Mouse (Mus musculus) lung, embryonic 16.5 days (tissue): ENCODE results near the gene Rragc. TPM values are rescaled to one million over a fixed set of nuclear protein-coding genes. Genes with fewer than 3 reads are reported as not detected.
"Not testable (repeated sequence)": the region's sequence is repeated elsewhere in the genome, so short reads cannot be mapped to it uniquely, and the experiment has no call there.

Experiments
- ATAC-seq: fragments of 200-750 bp; cut with Nextera tagmentation; 2 replicates; pipeline ENCODE4 v1.8.0; 2017; ENCODE audit warnings: low read depth, mild to moderate bottlenecking, moderate library complexity
- H3K27ac ChIP-seq: fragments of 300-500 bp; sonication (generic); 2 replicates; pipeline ENCODE4 v1.5.1; 2014; ENCODE audit warnings: mild to moderate bottlenecking, control low read depth, low read length
- H3K27me3 ChIP-seq: fragments of 300-500 bp; sonication (generic); 2 replicates; pipeline ENCODE4 v1.6.1; 2014; ENCODE audit warnings: low read depth, low read length, mixed read lengths; ENCODE audit not compliant: control insufficient read depth, insufficient read depth
- H3K36me3 ChIP-seq: fragments of 300-500 bp; sonication (generic); 2 replicates; pipeline ENCODE4 v1.6.1; 2014; ENCODE audit warnings: low read length; ENCODE audit not compliant: control insufficient read depth, insufficient read depth
- H3K4me1 ChIP-seq: fragments of 300-500 bp; sonication (generic); replicated peaks from 2 replicates; pipeline ENCODE4 v1.6.1; 2014; ENCODE audit warnings: low read length, mixed read lengths; ENCODE audit not compliant: control insufficient read depth, insufficient read depth
- H3K4me2 ChIP-seq: fragments of 300-500 bp; sonication (generic); 2 replicates; pipeline ENCODE4 v1.6.1; 2014; ENCODE audit warnings: low read depth, low read length, control low read depth
- H3K4me3 ChIP-seq: fragments of 300-500 bp; sonication (generic); 2 replicates; pipeline ENCODE4 v1.5.1; 2014; ENCODE audit warnings: mild to moderate bottlenecking, low read length, control low read depth
- H3K9ac ChIP-seq: fragments of 300-500 bp; sonication (generic); 2 replicates; pipeline ENCODE4 v1.6.1; 2014; ENCODE audit warnings: low read length, control low read depth
- H3K9me3 ChIP-seq: fragments of 300-500 bp; sonication (generic); 2 replicates; pipeline ENCODE4 v1.6.1; 2016; ENCODE audit warnings: low read length; ENCODE audit not compliant: control insufficient read depth
- WGBS: fragments of 180-500 bp; shearing (Covaris S2); extraction: QIAGEN DNeasy Blood & Tissue Kit; methylation state at CpG from one replicate; pipeline ENCODE4 v1.1.7; 2014; 5-methylcytosine and 5-hydroxymethylcytosine counted together
- polyA plus RNA-seq: library from polyadenylated mRNA; unstranded; fragments of >200 nt; fragmentation: Nextera tagmentation; extraction: Ambion mirVana; gene quantifications from 2 replicates; pipeline ENCODE4 v1.2.1, GENCODE M21; 2015

Rragc gene
- polyA plus RNA-seq, 1 experiment from 2014 or later: 39.4 TPM

GRCm38 (mm10) chr4:123917548-123918140 is 398 bp downstream of the Rragc start, which contains the start of gene 4930535I16Rik:
TSS of gene 4930535I16Rik (minus strand) at chr4:123918022.
- WGBS: 0% methylated on average over 51 of the region's 63 CpGs
- peaks cover 16% of the 10 kb centered on the region for H3K4me1 ChIP-seq
- peak within 1 kb of the TSS; percentile 86 for H3K27ac ChIP-seq
- peak within 1 kb of the TSS; percentile 98 for H3K9ac ChIP-seq
- H3K27me3 ChIP-seq: no peaks in the 10 kb centered on the region
- H3K4me2 ChIP-seq: peak within 1 kb of the TSS; percentile 87
- H3K9me3 ChIP-seq: no peaks in the 10 kb centered on the region
- H3K36me3 ChIP-seq: peaks cover 6% of the 10 kb centered on the region; the same call in 1 of the 2 replicates
- ATAC-seq: peak; percentile 56
- peak within 1 kb of the TSS; percentile 99 for H3K4me3 ChIP-seq

- Histone ChIP-seq H3K4me1 (peaks cover 16% of the 10 kb centered on the region), H3K27ac (no peak overlapping the region), H3K4me3 (peak overlapping the region; percentile 99), H3K4me2 (peak overlapping the region; percentile 85), H3K9ac (peak overlapping the region; percentile 46), H3K27me3 (no peaks in the 10 kb centered on the region), H3K36me3 (peaks cover 9% of the 10 kb centered on the region; the same call in 1 of the 2 replicates), H3K9me3 (no peaks in the 10 kb centered on the region)
- WGBS: 70% methylated on average over 2 of the region's 2 CpGs
- ATAC-seq: no peak
Measured at GRCm38 (mm10) chr4:123918851-123919250, 1.6 kb downstream of the Rragc start.

- no peaks in the 10 kb centered on the region for H3K9me3 ChIP-seq
- no peak overlapping the region for H3K9ac ChIP-seq
- 70% methylated on average over 4 of the region's 4 CpGs for WGBS
- no peak overlapping the region for H3K4me2 ChIP-seq
- H3K4me1 ChIP-seq: peaks cover 15% of the 10 kb centered on the region
- no peak overlapping the region for H3K4me3 ChIP-seq
- no peaks in the 10 kb centered on the region for H3K27me3 ChIP-seq
- ATAC-seq: no peak
- H3K27ac ChIP-seq: no peak overlapping the region
- H3K36me3 ChIP-seq: peaks cover 24% of the 10 kb centered on the region
Measured at GRCm38 (mm10) chr4:123921055-123921565, 3.9 kb downstream of the Rragc start.

- Histone ChIP-seq H3K27me3 (no peaks in the 10 kb centered on the region), H3K9me3 (no peaks in the 10 kb centered on the region), H3K4me2 (no peak overlapping the region), H3K4me3 (no peak overlapping the region), H3K36me3 (peaks cover 48% of the 10 kb centered on the region), H3K27ac (no peak overlapping the region), H3K9ac (no peak overlapping the region), H3K4me1 (no peaks in the 10 kb centered on the region)
- no peak; the same call in 1 of the 2 replicates for ATAC-seq
Measured at GRCm38 (mm10) chr4:123927961-123928360, 10.7 kb downstream of the Rragc start.

GRCm38 (mm10) chr4:123929994-123930393 is 12.7 kb downstream of the Rragc start:
- no peaks in the 10 kb centered on the region for H3K27me3 ChIP-seq
- WGBS: 88% methylated on average over 4 of the region's 4 CpGs
- H3K27ac ChIP-seq: no peak overlapping the region
- H3K9me3 ChIP-seq: no peaks in the 10 kb centered on the region
- H3K9ac ChIP-seq: no peak overlapping the region
- H3K36me3 ChIP-seq: peaks cover 41% of the 10 kb centered on the region
- no peaks in the 10 kb centered on the region for H3K4me1 ChIP-seq
- H3K4me2 ChIP-seq: no peak overlapping the region
- no peak for ATAC-seq
- no peak overlapping the region for H3K4me3 ChIP-seq

GRCm38 (mm10) chr4:123934306-123934705 is 17.1 kb downstream of the Rragc start:
- no peak overlapping the region for H3K9ac ChIP-seq
- no peak for ATAC-seq
- H3K9me3 ChIP-seq: no peaks in the 10 kb centered on the region
- H3K27ac ChIP-seq: no peak overlapping the region
- no peaks in the 10 kb centered on the region for H3K27me3 ChIP-seq
- peaks cover 38% of the 10 kb centered on the region for H3K36me3 ChIP-seq
- H3K4me1 ChIP-seq: no peaks in the 10 kb centered on the region
- 84% methylated on average over 4 of the region's 4 CpGs for WGBS
- H3K4me2 ChIP-seq: no peak overlapping the region
- no peak overlapping the region for H3K4me3 ChIP-seq

- no peaks in the 10 kb centered on the region for H3K9me3 ChIP-seq
- H3K27ac ChIP-seq: no peak overlapping the region
- H3K9ac ChIP-seq: no peak overlapping the region
- no peak overlapping the region for H3K4me2 ChIP-seq
- ATAC-seq: no peak
- no peak overlapping the region for H3K4me3 ChIP-seq
- no peaks in the 10 kb centered on the region for H3K27me3 ChIP-seq
- H3K4me1 ChIP-seq: no peaks in the 10 kb centered on the region
- WGBS: 88% methylated on average over 7 of the region's 7 CpGs
- H3K36me3 ChIP-seq: peaks cover 26% of the 10 kb centered on the region
Measured at GRCm38 (mm10) chr4:123936059-123936458, 18.8 kb downstream of the Rragc start.

GRCm38 (mm10) chr4:123939838-123940237 is 22.6 kb downstream of the Rragc start:
- Histone ChIP-seq H3K9ac (no peak overlapping the region), H3K27me3 (no peaks in the 10 kb centered on the region), H3K4me1 (no peaks in the 10 kb centered on the region), H3K9me3 (no peaks in the 10 kb centered on the region), H3K4me3 (no peak overlapping the region), H3K4me2 (no peak overlapping the region), H3K36me3 (peaks cover 12% of the 10 kb centered on the region; the same call in 1 of the 2 replicates), H3K27ac (no peak overlapping the region)
- 6% methylated on average over 4 of the region's 4 CpGs for WGBS
- ATAC-seq: no peak

- not testable (repeated sequence) for H3K9me3 ChIP-seq, H3K27ac ChIP-seq, H3K4me1 ChIP-seq, H3K4me2 ChIP-seq, ATAC-seq, H3K9ac ChIP-seq, H3K27me3 ChIP-seq, H3K4me3 ChIP-seq
- peaks cover 10% of the 10 kb centered on the region; the same call in 1 of the 2 replicates for H3K36me3 ChIP-seq
- 52% methylated on average over 7 of the region's 7 CpGs for WGBS
Measured at GRCm38 (mm10) chr4:123940878-123941277, 23.6 kb downstream of the Rragc start.
